Mouse (Mus musculus): Measurements from ENCODE around the gene Cpm. TPM values are rescaled to one million over a fixed set of nuclear protein-coding genes. Genes with fewer than 3 reads are reported as not detected.

Gene Cpm
- total RNA-seq, 1 experiment, result 4.8 TPM

GRCm38 (mm10) chr10:117697561-117698115, 68.3 kb downstream of the Cpm start:
- no peak for DNase-seq (ENCODE audit: low read depth, low spot score)
- H3K36me3 ChIP-seq (ENCODE audit: control insufficient read depth, insufficient read depth, low read length, poor library complexity, severe bottlenecking), result peaks cover 40% of the 10 kb centered on the region

DNA sequence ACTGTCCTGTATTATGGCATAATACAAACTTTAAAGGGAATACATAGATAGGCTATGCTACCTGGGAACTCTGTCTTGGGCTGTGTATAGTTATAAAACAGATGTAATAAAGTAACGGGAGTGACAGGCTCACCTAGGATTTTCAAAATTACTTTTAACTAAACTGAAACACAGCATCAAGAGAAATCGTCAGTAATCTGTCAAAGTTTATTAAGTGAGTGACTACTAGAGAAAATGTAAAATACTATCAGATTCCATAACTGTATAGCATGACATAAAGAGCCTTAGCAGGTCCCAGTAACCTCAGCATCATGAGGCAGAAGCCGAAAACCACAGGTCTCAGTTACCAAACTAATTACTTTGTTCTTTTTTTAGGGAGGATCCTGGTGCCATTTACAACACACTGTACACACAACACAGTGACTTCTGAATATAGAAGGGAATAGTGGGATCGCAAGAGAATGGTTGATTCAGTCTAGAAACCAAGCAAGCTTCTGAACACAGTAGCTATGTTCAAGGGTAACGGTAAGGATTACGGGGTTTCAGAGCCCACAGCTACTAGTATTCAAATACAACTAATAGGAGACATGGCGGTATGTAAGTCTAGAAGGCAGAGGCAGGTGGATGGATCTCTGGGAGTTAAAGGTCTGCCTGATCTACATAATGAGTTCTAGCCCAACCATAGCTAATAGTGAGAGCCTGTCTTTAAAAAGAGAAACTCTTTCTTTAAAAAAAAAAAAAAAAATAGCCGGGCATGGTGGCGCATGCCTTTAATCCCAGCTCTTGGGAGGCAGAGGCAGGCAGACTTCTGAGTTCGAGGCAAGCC, 69.2 kb downstream of the Cpm start:
- Histone ChIP-seq H3K27ac (ENCODE audit: insufficient read depth, low read depth, low read length, poor library complexity, severe bottlenecking) (no peak overlapping the region), H3K36me3 (ENCODE audit: control insufficient read depth, insufficient read depth, low read length, poor library complexity, severe bottlenecking) (peaks cover 42% of the 10 kb centered on the region), H3K4me1 (ENCODE audit: control insufficient read depth in 2 of 2, insufficient read depth in 2 of 2, low read length in 2 of 2, poor library complexity in 1 of 2) (peaks cover 0 to 2% of the 10 kb centered on the region in 2 experiments; a peak in 1 of 4 replicates), H3K9me3 (ENCODE audit: control insufficient read depth, insufficient read depth, low read depth, low read length) (no peaks in the 10 kb centered on the region), H3K9ac (ENCODE audit: insufficient read depth, low read depth, low read length, poor library complexity, severe bottlenecking) (no peak overlapping the region), H3K4me3 (ENCODE audit: insufficient read depth in 1 of 2, low read depth in 1 of 2, low read length in 2 of 2, poor library complexity in 1 of 2, severe bottlenecking in 1 of 2) (no peak overlapping the region)
- TF ChIP-seq ZNF384 (IDR thresholded peaks at IDR 0.05; ENCODE audit: low read depth, low read length), result no peak
- no peak for TF ChIP-seq CHD2 (IDR thresholded peaks at IDR 0.05; ENCODE audit: low read depth, low read length)
- TF ChIP-seq HCFC1 (IDR thresholded peaks at IDR 0.05; ENCODE audit: borderline replicate concordance, insufficient read depth, low read length), result no peak
- no peak for TF ChIP-seq ZC3H11A (IDR thresholded peaks at IDR 0.05; ENCODE audit: borderline replicate concordance, low read depth, low read length)
- no peak for TF ChIP-seq MAFK (IDR thresholded peaks at IDR 0.05; ENCODE audit: insufficient read depth, low read depth, low read length)
- no peak for DNase-seq (ENCODE audit: low read depth, low spot score)
- in situ Hi-C loops (cut with MboI; ENCODE audit: low sequenced_read_pairs in 2 of 2, unreplicated experiment in 2 of 2), result no loop called here

More at GRCm38 (mm10) chr10:117697561-117698115, 68.3 kb downstream of the Cpm start:
- in situ Hi-C loops (cut with MboI; ENCODE audit: low sequenced_read_pairs in 2 of 2, unreplicated experiment in 2 of 2), result no loop called here
- H3K27ac ChIP-seq (ENCODE audit: insufficient read depth, low read depth, low read length, poor library complexity, severe bottlenecking), result no peak overlapping the region; the same call in 1 of the 2 replicates
- H3K4me3 ChIP-seq (ENCODE audit: insufficient read depth in 1 of 2, low read depth in 1 of 2, low read length in 2 of 2, poor library complexity in 1 of 2, severe bottlenecking in 1 of 2), result no peak overlapping the region
- H3K4me1 ChIP-seq (ENCODE audit: control insufficient read depth in 2 of 2, insufficient read depth in 2 of 2, low read length in 2 of 2, poor library complexity in 1 of 2), result peaks cover 0 to 2% of the 10 kb centered on the region in 2 experiments; a peak in 1 of 4 replicates
- no peak overlapping the region for H3K9ac ChIP-seq (ENCODE audit: insufficient read depth, low read depth, low read length, poor library complexity, severe bottlenecking)
- H3K9me3 ChIP-seq (ENCODE audit: control insufficient read depth, insufficient read depth, low read depth, low read length), result no peaks in the 10 kb centered on the region
- TF ChIP-seq ZNF384 (IDR thresholded peaks at IDR 0.05; ENCODE audit: low read depth, low read length) (no peak), ZC3H11A (IDR thresholded peaks at IDR 0.05; ENCODE audit: borderline replicate concordance, low read depth, low read length) (no peak), MAFK (IDR thresholded peaks at IDR 0.05; ENCODE audit: insufficient read depth, low read depth, low read length) (no peak), CHD2 (IDR thresholded peaks at IDR 0.05; ENCODE audit: low read depth, low read length) (no peak), HCFC1 (IDR thresholded peaks at IDR 0.05; ENCODE audit: borderline replicate concordance, insufficient read depth, low read length) (no peak)

- Histone ChIP-seq H3K36me3 (ENCODE audit: control insufficient read depth, insufficient read depth, low read length, poor library complexity, severe bottlenecking) (peaks cover 43% of the 10 kb centered on the region), H3K27ac (ENCODE audit: insufficient read depth, low read depth, low read length, poor library complexity, severe bottlenecking) (no peak overlapping the region), H3K9ac (ENCODE audit: insufficient read depth, low read depth, low read length, poor library complexity, severe bottlenecking) (no peak overlapping the region), H3K4me3 (ENCODE audit: insufficient read depth in 1 of 2, low read depth in 1 of 2, low read length in 2 of 2, poor library complexity in 1 of 2, severe bottlenecking in 1 of 2) (no peak overlapping the region), H3K9me3 (ENCODE audit: control insufficient read depth, insufficient read depth, low read depth, low read length) (no peaks in the 10 kb centered on the region), H3K4me1 (ENCODE audit: control insufficient read depth in 2 of 2, insufficient read depth in 2 of 2, low read length in 2 of 2, poor library complexity in 1 of 2) (peaks cover 0 to 2% of the 10 kb centered on the region in 2 experiments; a peak in 1 of 4 replicates)
- in situ Hi-C loops (cut with MboI; ENCODE audit: low sequenced_read_pairs in 2 of 2, unreplicated experiment in 2 of 2), result no loop called here
- no peak for DNase-seq (ENCODE audit: low read depth, low spot score)
- TF ChIP-seq CHD2 (IDR thresholded peaks at IDR 0.05; ENCODE audit: low read depth, low read length) (no peak), ZC3H11A (IDR thresholded peaks at IDR 0.05; ENCODE audit: borderline replicate concordance, low read depth, low read length) (no peak), HCFC1 (IDR thresholded peaks at IDR 0.05; ENCODE audit: borderline replicate concordance, insufficient read depth, low read length) (no peak), MAFK (IDR thresholded peaks at IDR 0.05; ENCODE audit: insufficient read depth, low read depth, low read length) (no peak), ZNF384 (IDR thresholded peaks at IDR 0.05; ENCODE audit: low read depth, low read length) (no peak)
Observed at GRCm38 (mm10) chr10:117699914-117700313, 70.6 kb downstream of the Cpm start.

GRCm38 (mm10) chr10:117700450-117700849, 71.2 kb downstream of the Cpm start:
- H3K9ac ChIP-seq (ENCODE audit: insufficient read depth, low read depth, low read length, poor library complexity, severe bottlenecking), result no peak overlapping the region
- no peak overlapping the region for H3K4me3 ChIP-seq (ENCODE audit: insufficient read depth in 1 of 2, low read depth in 1 of 2, low read length in 2 of 2, poor library complexity in 1 of 2, severe bottlenecking in 1 of 2)
- no peak for DNase-seq (ENCODE audit: low read depth, low spot score)
- no peak for TF ChIP-seq MAFK (IDR thresholded peaks at IDR 0.05; ENCODE audit: insufficient read depth, low read depth, low read length)
- no peaks in the 10 kb centered on the region for H3K9me3 ChIP-seq (ENCODE audit: control insufficient read depth, insufficient read depth, low read depth, low read length)
- peaks cover 0 to 2% of the 10 kb centered on the region in 2 experiments; a peak in 1 of 4 replicates for H3K4me1 ChIP-seq (ENCODE audit: control insufficient read depth in 2 of 2, insufficient read depth in 2 of 2, low read length in 2 of 2, poor library complexity in 1 of 2)
- H3K36me3 ChIP-seq (ENCODE audit: control insufficient read depth, insufficient read depth, low read length, poor library complexity, severe bottlenecking), result peaks cover 44% of the 10 kb centered on the region
- in situ Hi-C loops (cut with MboI; ENCODE audit: low sequenced_read_pairs in 2 of 2, unreplicated experiment in 2 of 2), result no loop called here
- no peak overlapping the region for H3K27ac ChIP-seq (ENCODE audit: insufficient read depth, low read depth, low read length, poor library complexity, severe bottlenecking)
